Mouse (Mus musculus): ENCODE results near the gene Sorl1.
A peak's percentile ranks its signal among the peaks of the same experiment; 100 is the strongest.

Sorl1 gene

GRCm38 (mm10) chr9:41952650-41953204 is 171.4 kb downstream of the Sorl1 start:
- no peak for DNase-seq (ENCODE audit: low read depth)

- DNase-seq (ENCODE audit: low read depth), result no peak
These were observed 172.5 kb downstream of the Sorl1 start for GRCm38 (mm10) chr9:41951472-41952129.

GRCm38 (mm10) chr9:41950991-41951451 is 173.1 kb downstream of the Sorl1 start:
- DNase-seq (ENCODE audit: low read depth), result peak; percentile 91

GRCm38 (mm10) chr9:41950109-41950990 is 173.7 kb downstream of the Sorl1 start:
- DNase-seq (ENCODE audit: low read depth), result peak; percentile 13

- DNase-seq (ENCODE audit: low read depth), result no peak
These were observed 174.6 kb downstream of the Sorl1 start for GRCm38 (mm10) chr9:41949476-41949875.

- DNase-seq (ENCODE audit: low read depth), result no peak
These were observed 179.1 kb downstream of the Sorl1 start for GRCm38 (mm10) chr9:41944964-41945363.

- no peak for DNase-seq (ENCODE audit: low read depth)
These were observed 181.0 kb downstream of the Sorl1 start for GRCm38 (mm10) chr9:41942970-41943635.

GRCm38 (mm10) chr9:41940311-41940853 is 183.7 kb downstream of the Sorl1 start:
- no peak for DNase-seq (ENCODE audit: low read depth)

GRCm38 (mm10) chr9:41938449-41938848 is 185.6 kb downstream of the Sorl1 start:
- no peak for DNase-seq (ENCODE audit: low read depth)

- DNase-seq (ENCODE audit: low read depth), result no peak
These were observed 186.1 kb downstream of the Sorl1 start for GRCm38 (mm10) chr9:41937967-41938348.

- no peak for DNase-seq (ENCODE audit: low read depth)
These were observed 186.6 kb downstream of the Sorl1 start for GRCm38 (mm10) chr9:41937341-41937966.

- DNase-seq (ENCODE audit: low read depth), result no peak
These were observed 187.5 kb downstream of the Sorl1 start for GRCm38 (mm10) chr9:41936598-41936997.

- DNase-seq (ENCODE audit: low read depth), result no peak
These were observed 188.1 kb downstream of the Sorl1 start for GRCm38 (mm10) chr9:41935979-41936378.

GRCm38 (mm10) chr9:41935373-41935971 is 188.6 kb downstream of the Sorl1 start:
- DNase-seq (ENCODE audit: low read depth), result peak; percentile 39

- DNase-seq (ENCODE audit: low read depth), result no peak
These were observed 189.2 kb downstream of the Sorl1 start for GRCm38 (mm10) chr9:41934848-41935372.

GRCm38 (mm10) chr9:41929986-41930385 is 194.1 kb downstream of the Sorl1 start:
- no peak for DNase-seq (ENCODE audit: low read depth)

GRCm38 (mm10) chr9:41925721-41926120 is 198.4 kb downstream of the Sorl1 start:
- no peak for DNase-seq (ENCODE audit: low read depth)

- DNase-seq (ENCODE audit: low read depth), result no peak
These were observed 200.0 kb downstream of the Sorl1 start for GRCm38 (mm10) chr9:41924140-41924539.

GRCm38 (mm10) chr9:41922416-41922815 is 201.7 kb downstream of the Sorl1 start:
- no peak for DNase-seq (ENCODE audit: low read depth)

GRCm38 (mm10) chr9:41918657-41919380 is 205.3 kb downstream of the Sorl1 start:
- no peak for DNase-seq (ENCODE audit: low read depth)

Measured in naive thymus-derived CD4-positive, alpha-beta T cell, adult 2 months (primary cell).